Mouse (Mus musculus) adipose tissue, adult 10 weeks (tissue): ENCODE measurements around the gene Il21. TPM values are rescaled to one million over a fixed set of nuclear protein-coding genes. Genes with fewer than 3 reads are reported as not detected.

Source experiments
- polyA plus RNA-seq: library from polyadenylated mRNA; stranded (reverse); fragments of 350-450 nt; fragmentation: Illumina TruSeq; extraction: RNeasy Lipid Tissue Mini Kit (QIAGEN cat#74804); gene quantifications from one replicate; pipeline ENCODE4 v1.2.3, GENCODE M21; 2014; ENCODE audit warnings: low read depth, low replicate concordance

The Il21 gene
- polyA plus RNA-seq: not detected

GRCm38 (mm10) chr3:37232586-37233222 lies at the start of gene Il21:
Gene Il21 (minus strand): TSS chr3:37232636.

Other genes with a start within 250 kb of the Il21 start
- 7.7 TPM for gene Adad1, start 169.1 kb downstream of the Il21 start, polyA plus RNA-seq
- not detected for gene Il2, start 106.7 kb downstream of the Il21 start, polyA plus RNA-seq
- 6.2 TPM for gene Bbs12, start 79.9 kb upstream of the Il21 start, polyA plus RNA-seq
- gene Cetn4, start 80.1 kb upstream of the Il21 start, polyA plus RNA-seq: 17.5 TPM
- gene Fgf2, start 115.7 kb upstream of the Il21 start, polyA plus RNA-seq: 14.8 TPM
- 14.4 TPM for gene Spata5, start 187.3 kb upstream of the Il21 start, polyA plus RNA-seq
- gene Nudt6, start 187.6 kb upstream of the Il21 start, polyA plus RNA-seq: 16.7 TPM